Mouse (Mus musculus) bone marrow, adult 2 months (tissue): ENCODE results near the gene Gm9944.

ENCODE experiments used
- CTCF ChIP-seq: fragments of 200-500 bp; IDR thresholded peaks from 2 replicates; pipeline ENCODE4 v1.5.1; 2011; ENCODE audit warnings: low read length, control low read depth; ENCODE audit not compliant: control insufficient read depth, insufficient read depth
- POLR2A ChIP-seq: fragments of 200-500 bp; IDR thresholded peaks from 2 replicates; pipeline ENCODE4 v1.6.1; 2011; ENCODE audit warnings: low read depth, mild to moderate bottlenecking, control low read depth, low read length, borderline replicate concordance; ENCODE audit not compliant: control insufficient read depth

- TF ChIP-seq CTCF: no peak
- TF ChIP-seq POLR2A: no peak
Measured at GRCm38 (mm10) chr4:144448546-144448945, 4.6 kb downstream of the Gm9944 start.
